Mouse (Mus musculus): Measurements from ENCODE around the gene Tmem94.
A peak's percentile ranks its signal among the peaks of the same experiment; 100 is the strongest.

The Tmem94 gene

DNA sequence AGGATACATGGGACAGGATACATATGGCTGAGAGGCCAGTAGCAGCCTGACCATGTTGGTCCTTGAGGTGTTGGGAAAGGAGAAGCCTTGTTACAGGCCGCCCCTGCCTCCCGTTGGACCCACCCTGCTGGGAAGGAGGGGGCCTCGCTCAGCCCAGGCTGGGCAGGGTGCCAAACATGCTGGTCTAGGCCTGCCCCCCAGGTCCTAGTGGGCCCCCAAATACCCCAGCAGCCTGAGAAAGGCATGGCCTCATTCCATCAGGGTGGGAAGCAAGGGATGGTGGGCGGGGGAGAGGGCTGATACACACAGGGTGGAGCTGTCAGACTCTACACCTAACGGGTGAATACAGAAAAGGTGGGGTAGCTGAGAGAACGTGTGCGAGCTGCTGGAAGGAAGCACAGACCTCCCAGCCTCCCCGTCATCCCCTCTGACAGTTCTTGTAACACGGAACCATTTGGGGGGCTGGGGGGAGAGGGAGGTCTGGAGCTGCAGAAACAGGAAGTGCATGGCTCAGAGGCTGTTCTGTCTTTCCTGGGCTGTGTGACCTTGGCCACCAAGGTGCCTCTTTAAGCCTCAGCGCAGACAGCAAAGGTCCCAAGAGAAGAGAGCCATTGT is 43.6 kb downstream of the Tmem94 start:
- no peak for DNase-seq

DNA sequence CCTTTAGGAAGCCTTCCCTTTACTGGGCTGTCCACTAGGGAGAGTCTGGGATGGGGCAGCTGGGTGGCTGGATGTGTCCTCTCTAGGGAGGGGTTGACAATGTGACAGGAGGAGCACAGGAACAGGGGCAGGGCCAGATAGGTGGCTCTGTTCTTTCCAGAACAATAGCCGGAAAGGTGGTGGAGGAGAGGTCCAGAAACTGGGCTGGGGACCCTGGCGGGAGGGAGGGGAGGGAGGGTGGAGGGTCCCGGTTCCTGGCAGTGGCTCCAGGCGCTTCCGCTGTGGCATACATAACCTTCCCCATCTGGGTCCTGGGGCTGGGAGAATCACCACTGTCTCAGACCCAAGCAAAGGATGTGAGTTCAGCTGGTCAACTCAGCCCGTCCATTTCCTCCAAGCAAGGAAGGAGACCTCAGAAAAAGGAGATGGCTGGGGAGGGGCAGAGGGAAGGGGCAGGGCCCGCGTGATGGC is 44.1 kb downstream of the Tmem94 start:
- DNase-seq: no peak

DNA sequence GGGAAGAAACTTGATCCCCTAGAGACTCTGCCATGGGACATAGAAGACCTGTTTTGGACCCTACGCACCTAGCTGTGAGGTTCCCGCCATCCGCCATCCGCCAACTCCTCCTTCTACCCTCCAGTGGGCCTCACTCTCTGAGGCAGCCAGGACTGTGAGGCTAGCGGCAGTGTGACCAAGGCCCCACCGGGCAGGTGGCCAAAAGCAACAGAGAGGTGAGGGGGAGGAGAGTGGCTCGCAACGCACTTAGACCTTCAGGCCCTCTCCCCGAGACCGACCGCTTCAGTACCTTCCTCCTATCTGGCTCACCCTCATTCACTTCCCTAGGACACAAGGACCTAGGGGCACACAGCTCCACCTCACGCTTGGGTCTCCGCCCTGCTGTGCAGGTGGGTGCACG is 45.1 kb downstream of the Tmem94 start:
- no peak for DNase-seq

DNA sequence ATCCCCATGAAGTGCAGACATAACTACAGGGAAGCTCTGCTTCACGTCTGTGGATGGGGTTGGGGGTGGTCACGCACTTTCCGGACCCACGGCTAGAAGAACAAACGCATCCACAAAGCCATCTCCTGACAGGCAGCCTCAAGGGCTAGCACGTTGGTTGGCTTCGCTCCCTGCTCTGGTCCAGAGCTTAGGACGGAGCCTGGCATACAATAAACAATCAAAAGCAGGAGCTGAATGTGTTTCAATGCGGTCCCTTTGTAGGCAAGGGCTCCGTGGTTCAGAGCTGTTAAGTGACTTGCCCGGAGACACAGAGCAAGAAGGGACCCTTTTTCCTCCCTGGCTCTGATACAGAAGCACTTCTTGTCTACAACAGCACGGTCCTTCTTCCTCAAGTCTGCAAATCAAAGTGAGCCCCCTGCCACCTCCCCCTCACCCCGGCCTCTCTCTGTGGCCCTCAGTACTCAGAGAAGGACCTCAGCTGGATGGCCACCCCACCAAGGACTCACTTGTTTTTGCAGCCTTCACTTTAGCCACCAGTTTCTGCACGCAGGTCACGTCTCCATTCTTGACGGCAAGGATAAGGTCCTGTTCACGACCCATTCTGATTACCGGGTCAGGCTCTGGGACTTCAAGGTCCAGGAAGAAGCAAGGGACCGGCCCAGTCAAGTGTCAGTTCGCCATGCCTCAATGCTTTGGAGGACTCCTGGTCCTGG is 46.3 kb downstream of the Tmem94 start:
- DNase-seq: no peak

DNA sequence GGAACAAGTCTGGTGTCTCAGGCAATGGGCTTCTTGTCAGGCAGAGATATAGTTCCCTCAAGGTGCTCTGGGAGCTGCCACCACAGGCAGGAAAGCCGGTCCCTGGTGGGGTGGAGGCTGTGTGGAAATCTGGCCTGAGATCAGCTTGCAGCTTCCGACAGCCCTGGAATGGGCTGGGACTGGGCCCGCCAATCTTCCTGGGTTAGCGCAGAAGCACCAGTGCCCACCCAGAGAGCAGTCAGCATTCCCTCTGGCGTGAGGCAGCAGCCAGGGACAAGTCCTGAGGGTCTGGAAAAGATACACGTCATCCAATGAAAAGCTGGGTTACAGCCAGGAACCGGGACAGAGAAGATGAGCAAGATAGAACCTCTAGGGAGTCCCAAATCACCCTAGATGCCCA is 46.9 kb downstream of the Tmem94 start:
- DNase-seq: no peak

DNA sequence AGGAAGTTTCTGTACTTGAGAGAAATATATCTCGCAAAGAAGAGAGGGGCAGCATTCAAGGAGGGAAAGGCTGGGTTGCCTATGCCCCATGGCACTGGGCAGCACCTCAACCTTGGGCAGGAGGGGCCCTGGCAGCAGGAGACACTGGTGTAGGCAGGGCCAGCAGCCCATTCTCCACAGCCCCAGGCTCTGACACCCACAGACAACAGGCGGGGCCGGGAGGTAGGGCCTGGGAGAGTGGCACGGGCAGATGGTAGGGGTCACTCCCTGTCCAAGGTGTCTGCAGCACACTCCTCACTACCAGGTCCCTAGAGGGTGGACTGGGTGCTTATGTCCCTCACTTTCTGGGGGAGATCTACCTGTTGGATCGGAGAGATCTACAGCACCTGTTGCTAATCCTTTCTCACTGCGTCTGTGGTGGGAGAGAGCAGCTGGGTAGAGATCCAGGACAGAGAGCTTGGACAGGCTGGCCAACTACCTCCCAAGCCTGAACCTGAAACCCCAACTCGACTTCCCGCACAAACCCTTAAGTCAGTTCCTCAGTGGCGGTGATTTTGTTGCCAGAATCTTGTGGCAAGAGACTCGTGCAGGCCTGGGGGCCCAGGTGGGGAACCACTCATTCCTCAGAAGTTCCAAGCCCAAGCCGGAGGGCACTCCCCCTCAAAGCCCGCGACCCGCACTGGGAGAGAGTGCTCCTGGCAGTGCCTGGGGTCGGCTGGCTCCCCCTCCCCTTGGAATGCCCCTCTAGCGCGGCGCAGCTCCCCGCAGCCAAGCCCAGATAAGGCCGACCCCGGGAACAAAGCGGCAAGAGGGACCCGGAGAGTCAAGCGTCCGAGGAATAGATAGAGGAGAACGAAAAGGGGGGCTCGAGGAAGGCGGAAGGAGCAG is 47.5 kb downstream of the Tmem94 start:
- DNase-seq: no peak

DNA sequence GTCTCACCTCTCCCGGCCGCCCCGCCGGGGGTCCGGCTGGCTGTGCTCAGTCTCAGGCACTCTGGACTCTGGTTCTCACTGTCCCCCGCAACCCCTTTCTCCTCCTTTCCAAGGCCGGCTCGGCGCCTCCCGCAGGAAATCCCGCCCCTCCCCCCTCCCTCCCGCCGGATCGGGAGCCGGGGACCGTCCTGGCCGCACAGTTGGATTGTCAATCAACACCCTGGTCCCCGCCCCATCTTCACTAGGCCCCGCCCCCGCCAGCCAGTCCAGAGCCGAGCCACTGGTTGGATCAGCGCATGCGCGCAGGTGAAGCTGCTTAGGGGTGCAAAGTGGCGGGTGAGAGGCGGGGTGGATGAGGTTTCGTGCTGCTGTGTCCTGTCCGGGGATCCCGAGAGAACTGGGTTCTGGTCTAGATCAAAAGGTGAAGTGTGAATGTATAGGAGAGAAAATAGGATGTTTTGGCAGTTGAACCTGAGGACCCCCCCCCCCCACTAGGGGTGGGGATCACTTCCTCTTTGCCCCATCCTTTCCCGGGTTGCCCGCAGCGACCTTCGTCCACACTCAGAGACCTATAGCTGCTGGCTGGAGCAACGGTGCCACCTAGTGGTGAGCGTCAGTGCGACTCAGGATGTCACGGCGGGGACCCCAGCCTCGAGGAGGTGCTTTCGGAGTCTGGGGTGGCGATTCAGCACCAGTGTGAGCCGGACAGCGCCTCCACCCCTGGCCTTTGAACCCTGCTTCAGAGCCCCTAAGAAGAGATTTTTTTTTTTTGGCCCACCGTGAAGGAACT is 48.5 kb downstream of the Tmem94 start, which contains the start of gene Caskin2:
Gene Caskin2 (minus strand): TSS at position 133 of the 790 bp plus-strand sequence.
- peak; percentile 98 for DNase-seq

DNA sequence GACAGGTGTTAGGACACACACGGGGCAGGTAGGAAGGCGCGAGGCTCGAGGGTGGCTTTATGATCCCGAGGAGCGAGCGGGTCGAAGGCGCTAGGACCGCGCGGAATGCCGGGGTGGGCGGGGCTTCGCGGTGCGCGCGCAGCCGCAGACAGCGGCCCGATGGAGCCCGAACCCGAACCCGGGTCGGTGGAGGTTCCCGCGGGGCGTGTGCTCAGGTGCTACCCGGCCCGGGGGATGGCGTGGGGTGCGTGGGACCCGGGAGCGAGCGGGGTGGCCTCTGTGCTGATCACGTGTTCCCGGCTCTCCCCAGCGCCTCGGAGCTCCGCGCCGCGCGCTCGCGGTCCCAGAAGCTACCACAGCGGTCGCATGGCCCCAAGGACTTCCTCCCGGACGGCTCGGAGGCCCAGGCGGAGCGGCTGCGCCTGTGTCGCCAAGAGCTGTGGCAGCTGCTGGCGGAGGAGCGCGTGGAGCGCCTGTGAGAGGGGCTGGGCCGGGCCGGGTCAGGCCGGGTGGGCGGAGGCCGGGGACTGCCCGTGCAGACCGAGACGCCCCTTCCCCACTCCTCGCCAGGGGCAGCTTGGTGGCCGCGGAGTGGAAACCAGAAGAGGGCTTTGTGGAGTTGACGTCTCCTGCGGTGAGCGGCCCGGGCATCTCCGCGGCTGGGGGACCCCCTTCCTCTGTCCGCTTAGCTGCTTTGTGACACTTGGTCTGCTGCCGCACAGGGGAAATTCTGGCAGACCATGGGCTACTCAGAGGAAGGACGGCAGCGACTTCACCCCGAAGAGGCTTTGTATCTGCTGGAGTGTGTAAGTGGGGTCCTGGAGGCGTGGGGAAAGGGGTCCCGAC is 49.6 kb downstream of the Tmem94 start, which contains the start of gene Tsen54:
Gene Tsen54 (plus strand): TSS at position 120 of the 846 bp plus-strand sequence.
- peak; percentile 92 for DNase-seq

DNA sequence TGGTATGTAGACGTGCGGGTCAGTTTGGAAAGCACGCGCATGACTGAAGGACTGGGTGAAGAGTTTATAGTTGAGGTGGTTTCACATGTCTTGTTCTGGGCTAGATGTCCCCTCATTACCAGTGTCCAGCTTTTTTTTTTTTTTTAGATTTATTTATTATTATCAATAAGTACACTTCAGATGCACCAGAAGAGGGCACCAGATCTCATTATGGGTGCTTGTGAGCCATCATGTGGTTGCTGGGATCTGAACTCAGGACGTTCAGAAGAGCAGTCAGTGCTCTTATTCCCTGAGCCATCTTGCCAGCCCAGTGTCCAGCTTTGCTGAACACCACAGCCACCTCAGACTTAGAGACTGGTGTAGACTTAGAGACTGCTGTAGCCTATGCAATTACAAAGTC is 52.1 kb downstream of the Tmem94 start:
- no peak for DNase-seq

DNA sequence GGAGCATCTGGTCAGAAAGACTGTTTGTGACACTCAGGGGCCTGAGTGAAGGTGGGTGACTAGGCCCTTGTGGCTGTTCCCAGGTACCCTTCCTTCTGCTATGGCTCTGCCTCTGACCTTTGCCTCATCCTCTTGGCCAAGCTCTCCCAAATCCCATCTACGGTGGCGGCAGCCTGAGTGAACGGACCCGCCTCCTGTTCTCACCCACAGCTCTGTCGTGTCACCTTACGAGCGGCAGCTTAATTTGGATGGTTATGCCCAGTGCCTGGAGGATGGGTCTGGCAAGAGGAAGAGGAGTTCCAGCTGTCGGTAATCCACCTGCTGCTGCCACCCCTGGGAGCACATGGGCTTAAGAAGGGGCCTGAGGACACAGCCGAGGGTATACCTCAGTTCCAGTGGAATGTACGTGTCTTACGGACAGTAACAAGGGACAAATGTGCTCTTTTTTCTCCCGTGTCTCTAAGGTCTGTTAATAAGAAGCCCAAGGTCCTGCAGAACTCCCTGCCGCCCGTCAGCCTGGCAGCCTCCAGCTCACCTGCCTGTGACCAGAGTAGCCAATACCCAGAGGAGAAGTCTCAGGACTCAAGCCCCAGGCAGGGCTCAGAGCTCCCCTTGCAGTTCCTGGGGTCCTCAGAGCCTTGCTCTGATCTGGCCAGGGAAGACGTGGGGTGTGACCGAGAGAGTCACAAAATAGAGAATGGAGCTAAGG is 54.8 kb downstream of the Tmem94 start:
- DNase-seq: no peak

DNA sequence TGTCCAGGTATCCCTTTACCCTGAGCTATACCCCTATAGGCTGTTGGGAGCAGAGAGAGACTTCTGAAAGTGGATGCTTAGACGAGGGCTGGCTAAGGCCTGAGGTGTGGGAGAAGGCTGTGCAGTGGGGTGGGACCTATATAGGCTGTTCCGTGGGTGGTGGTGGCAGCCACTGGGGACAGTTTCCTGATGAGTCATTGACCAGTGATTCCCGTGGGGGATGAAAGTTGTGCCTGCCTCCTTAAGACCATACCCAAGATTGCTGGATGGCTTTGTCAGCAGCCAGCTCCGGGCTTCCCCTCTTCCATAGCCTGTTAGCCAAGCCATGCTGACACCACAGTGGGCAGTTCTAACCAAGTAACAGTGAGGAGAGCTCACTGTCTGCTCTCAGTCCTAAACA is 55.8 kb downstream of the Tmem94 start:
- no peak for DNase-seq

DNA sequence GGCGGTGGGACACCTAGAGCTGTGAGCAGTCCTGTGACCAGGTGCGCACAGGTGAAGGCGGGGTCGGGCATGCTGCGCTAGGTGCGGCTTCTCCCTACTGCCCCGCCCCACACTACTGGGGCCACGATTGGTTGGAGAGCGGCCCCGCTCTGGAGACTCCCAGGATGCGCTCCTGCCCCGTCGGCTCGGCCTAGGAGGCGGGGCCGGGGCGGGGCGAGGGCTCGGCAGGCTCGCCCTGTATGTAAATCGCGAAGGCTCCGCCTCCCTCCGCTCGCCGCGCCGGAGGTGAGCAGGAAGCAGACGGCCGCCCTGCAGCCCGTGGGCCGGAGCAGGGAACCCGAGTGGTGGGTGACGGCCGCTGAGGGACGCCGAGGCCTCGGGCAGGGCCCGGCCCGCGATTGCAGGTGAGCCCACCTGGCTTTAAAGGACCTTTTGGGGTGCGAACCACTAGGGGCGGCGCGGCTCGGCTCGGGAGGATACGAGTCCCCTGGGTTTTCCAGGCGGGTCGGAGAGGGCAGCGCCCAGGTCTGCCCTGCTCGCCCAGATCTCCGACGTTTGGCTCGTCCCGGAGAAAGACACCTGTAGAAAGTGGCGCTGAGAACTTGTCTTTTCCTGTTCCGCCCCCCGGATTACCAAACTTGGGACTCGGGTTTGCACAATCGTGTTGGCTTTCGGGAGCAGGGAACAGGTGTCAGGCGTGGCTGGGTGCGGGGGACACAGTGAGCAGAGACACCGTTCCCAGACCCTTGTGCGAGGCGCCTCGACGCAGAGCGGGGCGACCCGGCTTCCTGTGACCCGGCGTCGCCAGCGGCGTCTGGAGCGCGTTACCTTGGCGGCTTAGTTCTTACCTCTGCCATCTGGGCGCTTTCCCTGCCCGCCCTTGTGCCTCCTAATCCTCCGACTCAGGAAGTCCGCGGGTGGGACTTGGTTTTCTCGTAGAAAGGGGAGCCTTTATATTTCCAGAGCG is 58.8 kb downstream of the Tmem94 start, which contains the start of gene Llgl2:
Gene Llgl2 (plus strand): TSS at position 276 of the 967 bp plus-strand sequence.
- peak; percentile 93 for DNase-seq

DNA sequence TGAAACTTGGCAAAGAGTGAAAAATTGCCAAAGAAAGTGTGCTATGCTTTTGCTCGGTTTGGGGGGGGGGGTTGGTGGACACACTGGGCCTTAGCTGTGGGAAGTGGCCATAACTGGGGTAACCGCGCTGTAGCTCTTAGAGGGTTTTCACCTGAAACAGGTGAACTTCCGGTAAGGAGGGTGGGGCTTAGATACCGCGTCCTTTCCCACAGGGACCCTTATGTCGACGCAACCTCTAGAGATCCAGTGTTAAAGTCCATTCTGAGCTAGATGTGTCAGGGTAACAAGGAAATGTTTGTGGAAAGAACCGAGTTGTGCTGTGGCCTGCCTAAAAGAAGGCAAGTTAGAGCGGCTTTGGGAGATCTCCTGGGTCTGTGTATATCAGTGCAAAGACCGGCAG is 59.6 kb downstream of the Tmem94 start:
- DNase-seq: no peak

DNA sequence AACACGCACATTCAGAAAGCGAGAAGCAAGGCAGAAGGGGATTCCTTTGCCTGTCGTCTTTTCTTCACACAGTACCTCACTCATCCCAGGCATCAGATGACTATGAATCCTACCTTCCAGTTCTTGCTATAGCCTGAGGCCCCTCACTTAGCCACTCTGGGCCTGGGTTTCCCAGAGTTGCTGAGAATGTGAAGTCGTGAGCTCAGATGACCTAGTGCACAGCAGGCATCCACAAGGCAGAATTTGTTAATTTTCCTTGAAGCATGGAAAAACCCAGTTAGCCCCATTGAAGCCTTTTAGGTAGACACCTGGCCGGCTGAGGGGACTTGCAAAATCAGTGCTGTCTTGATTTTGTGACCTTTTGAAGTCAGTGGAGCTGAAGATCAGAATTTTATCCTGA is 61.3 kb downstream of the Tmem94 start:
- DNase-seq: no peak

DNA sequence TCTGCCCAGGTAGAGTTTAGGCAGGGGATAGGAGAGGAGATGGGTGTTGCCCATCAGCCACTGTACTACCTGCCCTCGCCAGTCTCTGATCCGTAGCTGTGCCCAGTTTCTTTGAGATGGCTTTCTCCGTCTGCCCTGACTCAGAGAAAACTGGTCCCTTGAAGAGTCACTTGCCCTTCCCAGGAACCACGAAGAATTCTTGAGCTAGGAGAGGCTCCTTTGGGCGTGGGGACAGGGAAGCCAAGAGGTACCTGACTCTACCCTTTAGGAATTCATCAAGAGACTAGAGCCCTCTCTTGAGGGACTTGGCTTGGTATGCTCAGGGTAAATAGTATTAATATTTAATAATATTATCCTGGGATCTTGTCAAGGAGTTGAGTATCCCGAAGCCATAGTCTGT is 62.4 kb downstream of the Tmem94 start:
- DNase-seq: no peak

DNA sequence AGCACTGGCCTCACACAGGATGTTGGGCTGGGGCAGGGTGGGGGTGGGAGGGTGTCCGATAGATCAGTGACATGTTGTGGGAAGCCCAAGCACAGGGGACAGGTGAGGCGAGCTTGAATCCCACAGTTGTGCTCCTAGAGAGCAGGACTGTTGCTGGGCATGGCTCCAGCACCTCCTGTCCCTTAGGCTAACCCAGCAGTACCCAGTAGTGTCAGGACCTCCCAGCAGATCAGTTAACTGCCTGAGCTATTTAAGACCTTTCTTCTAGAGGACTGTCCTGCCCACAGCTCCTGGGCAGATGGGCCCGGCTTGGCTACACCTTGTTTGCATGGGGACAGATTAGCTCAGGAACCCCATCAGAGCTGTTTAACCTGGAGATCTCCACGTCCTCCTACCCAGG is 63.8 kb downstream of the Tmem94 start:
- DNase-seq: no peak

DNA sequence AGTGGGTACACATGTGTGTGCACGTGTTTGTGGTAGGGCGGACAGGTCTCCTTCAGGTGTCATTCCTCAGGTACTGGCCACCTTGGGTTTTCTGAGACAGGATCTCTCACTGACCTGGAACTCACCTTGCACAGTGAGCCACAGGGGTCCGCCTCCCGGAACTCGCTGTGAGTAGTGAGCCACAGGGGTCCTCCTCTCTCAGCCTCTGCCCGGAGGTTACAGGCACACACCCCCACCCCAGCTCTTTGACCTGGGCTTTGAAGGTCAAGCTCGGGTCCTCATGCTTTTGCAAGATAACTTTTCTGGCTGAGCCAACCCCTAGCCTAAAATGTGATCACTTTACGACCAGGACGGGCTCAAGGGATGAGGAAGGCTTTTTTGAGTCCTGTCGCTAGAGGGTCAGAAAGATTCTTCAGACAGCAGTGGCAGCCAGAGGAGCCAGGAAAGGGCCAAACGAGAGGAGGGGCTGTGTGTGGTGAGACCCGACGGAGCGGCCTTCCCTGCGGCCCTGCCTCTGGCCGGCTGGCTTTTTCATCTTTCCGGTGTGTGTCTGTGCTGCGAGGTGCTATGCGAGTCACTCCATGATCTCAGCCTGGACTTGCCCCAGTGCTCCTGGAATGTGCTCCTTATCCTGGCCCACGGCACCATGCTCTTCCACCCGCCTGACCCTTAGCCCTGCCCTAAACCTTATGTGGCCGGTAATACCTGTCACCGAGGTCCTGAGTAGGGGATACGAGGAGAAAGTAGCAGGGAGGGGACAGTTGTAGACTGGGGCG is 65.5 kb downstream of the Tmem94 start:
- DNase-seq: no peak

DNA sequence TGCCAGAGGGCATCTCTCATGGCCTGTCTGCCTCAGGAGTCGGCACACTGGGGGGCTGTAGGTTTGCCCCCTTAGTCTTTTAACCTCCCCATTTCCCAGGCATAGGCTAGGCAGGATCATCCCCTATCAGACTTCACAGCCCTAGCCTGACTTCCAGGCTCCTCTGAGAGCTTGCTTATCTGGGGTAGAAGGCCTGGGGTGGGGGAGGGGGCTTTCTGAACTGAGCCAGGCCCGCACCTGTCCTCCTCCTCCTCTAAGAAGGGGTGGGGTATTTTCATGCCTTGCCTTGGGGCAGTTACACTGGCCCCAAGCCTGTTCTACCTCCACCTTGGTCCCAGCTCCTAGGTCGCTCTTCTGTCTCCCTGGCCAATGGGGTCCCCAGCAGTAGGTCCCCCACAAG is 66.3 kb downstream of the Tmem94 start:
- no peak for DNase-seq

DNA sequence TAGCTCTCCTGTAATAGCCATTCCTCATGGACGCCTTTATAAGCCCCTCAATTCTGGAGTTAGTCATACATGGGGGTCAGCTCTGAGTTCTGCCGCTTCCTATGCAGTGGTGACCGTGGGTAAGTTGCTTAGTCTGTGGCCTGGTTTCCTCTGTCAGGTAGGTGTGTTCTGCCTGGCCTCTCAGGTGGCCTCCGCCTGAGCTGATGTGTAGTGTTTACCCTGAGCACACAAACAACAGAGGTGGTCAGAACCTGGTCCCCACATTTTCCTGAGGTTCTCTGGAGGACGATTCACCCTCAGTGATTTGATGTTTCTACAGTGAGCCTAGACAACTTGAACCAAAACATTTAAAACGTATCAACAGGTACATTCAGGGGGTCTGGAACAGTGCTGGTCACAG is 66.8 kb downstream of the Tmem94 start:
- no peak for DNase-seq

Measured in thymus, postnatal 4 days (tissue).